In the genomic region with DNA sequence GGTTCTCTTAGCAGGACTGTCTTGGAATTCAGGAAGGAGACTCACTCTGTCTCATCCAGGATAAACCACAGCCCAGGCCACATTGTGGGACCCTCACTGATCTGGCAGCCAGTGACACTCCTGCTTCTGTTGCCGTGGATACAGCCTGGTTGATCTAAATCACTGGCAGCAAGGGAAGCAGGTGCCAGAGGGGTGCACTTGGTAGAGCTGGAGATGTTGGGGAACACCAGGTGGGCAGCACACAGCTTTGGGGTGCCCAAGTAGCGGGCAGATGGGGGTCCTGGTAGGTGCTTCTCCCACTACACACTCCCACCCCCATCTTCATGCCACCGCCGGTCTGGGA, we compare ENCODE assay signal across 8 mouse cellular contexts. TPM values are rescaled to one million over a fixed set of nuclear protein-coding genes. Genes with fewer than 3 reads are reported as not detected.
DNase-seq lines count a peak whose midpoint lies in the region; ATAC-seq and TF ChIP-seq lines count a peak whose summit lies in the region.

No protein-coding gene starts in this region.

- H3K4me3 ChIP-seq in testis, adult 2 months (ENCODE audit: control insufficient read depth, low read depth, low read length), result peak overlapping the region; percentile 53; the same call in 1 of the 2 replicates
- peak overlapping the region; percentile 30 for H3K4me3 ChIP-seq in liver, embryonic 12.5 days

- no peak for TF ChIP-seq CTCF in testis, adult 2 months (IDR thresholded peaks at IDR 0.05; ENCODE audit: control insufficient read depth, insufficient read depth, insufficient replicate concordance, low read depth, low read length)

- H3K4me2 ChIP-seq in liver, embryonic 12.5 days, result peak overlapping the region; percentile 42

- H3K4me1 ChIP-seq in testis, adult 2 months (ENCODE audit: control insufficient read depth, insufficient read depth, low read length), result peaks cover 5% of the 10 kb centered on the region
- no peaks in the 10 kb centered on the region for H3K4me1 ChIP-seq in liver, embryonic 12.5 days

- H3K9me3 ChIP-seq in liver, embryonic 12.5 days (replicated peaks), result no peaks in the 10 kb centered on the region

- 17% methylated on average over 4 of the region's 4 CpGs for WGBS in liver, embryonic 12.5 days (ENCODE audit: insufficient replicate concordance)

- H3K27ac ChIP-seq in testis, adult 2 months (ENCODE audit: control insufficient read depth, insufficient read depth, low read depth, low read length), result no peak overlapping the region
- no peak overlapping the region for H3K27ac ChIP-seq in liver, embryonic 12.5 days

- H3K9ac ChIP-seq in liver, embryonic 12.5 days, result no peak overlapping the region

- peak; percentile 53 for DNase-seq in cerebellum, adult 9-10 months
- DNase-seq in cerebellum, adult 9-11 months, result no peak
- no peak for DNase-seq in testis, postnatal 14 days (ENCODE audit: low spot score)
- DNase-seq in urinary bladder, postnatal 36 days (ENCODE audit: low spot score in 2 of 2), result no peak
- DNase-seq in gastrocnemius, postnatal 4 days (ENCODE audit: low spot score in 2 of 2), result no peak
- no peak for DNase-seq in adrenal gland, postnatal 14 days

- no peaks in the 10 kb centered on the region for H3K27me3 ChIP-seq in testis, adult 2 months (ENCODE audit: control insufficient read depth, insufficient read depth, low read length)
- H3K27me3 ChIP-seq in liver, embryonic 12.5 days (replicated peaks), result peaks cover 47% of the 10 kb centered on the region

- no peaks in the 10 kb centered on the region for H3K36me3 ChIP-seq in testis, adult 2 months (ENCODE audit: control insufficient read depth, insufficient read depth, low read length)
- no peaks in the 10 kb centered on the region for H3K36me3 ChIP-seq in liver, embryonic 12.5 days

- ATAC-seq in liver, embryonic 12.5 days, result no peak

- no peak for TF ChIP-seq POLR2A in testis, adult 2 months (IDR thresholded peaks at IDR 0.05; ENCODE audit: control insufficient read depth, low read depth, low read length)

RNA-seq across cellular contexts. Expression of a gene that starts 0.5 kb away (rescaled TPM):
- 0.38 and 0.47 TPM in 2 replicates for polyA plus RNA-seq in testis, adult 2 months (2012; rRNA removed)
- 0.29 and 0.42 TPM in 2 replicates for polyA plus RNA-seq in liver, embryonic 12.5 days (2016; fragmentation: Nextera tagmentation; extraction: Ambion mirVana)
- 1 to 10 TPM; 4.8 to 5.2 TPM for total RNA-seq in gastrocnemius, postnatal 4 days (2021)
- 2.7 and 3.1 TPM in 2 replicates for total RNA-seq in adrenal gland, postnatal 14 days (2021)

RNA-seq across cellular contexts. Expression of a gene that starts 25.8 kb away (rescaled TPM):
- polyA plus RNA-seq in testis, adult 2 months (2012; rRNA removed), result 26.1 and 31.7 TPM in 2 replicates
- 10.7 and 11.6 TPM in 2 replicates for polyA plus RNA-seq in liver, embryonic 12.5 days (2016; fragmentation: Nextera tagmentation; extraction: Ambion mirVana)
- 10 to 100 TPM; 17.2 to 19.9 TPM for total RNA-seq in gastrocnemius, postnatal 4 days (2021)
- total RNA-seq in adrenal gland, postnatal 14 days (2021), result 29.5 and 32.1 TPM in 2 replicates

RNA-seq across cellular contexts. Expression of a gene that starts 40.7 kb away (rescaled TPM):
- polyA plus RNA-seq in testis, adult 2 months (2012; rRNA removed), result 1.8 and 2.6 TPM in 2 replicates
- 4.5 and 5.3 TPM in 2 replicates for polyA plus RNA-seq in liver, embryonic 12.5 days (2016; fragmentation: Nextera tagmentation; extraction: Ambion mirVana)
- 1 to 10 TPM; 4.5 to 5.0 TPM for total RNA-seq in gastrocnemius, postnatal 4 days (2021)
- 7.8 and 8.1 TPM in 2 replicates for total RNA-seq in adrenal gland, postnatal 14 days (2021)
